Mouse (Mus musculus) embryonic facial prominence, embryonic 13.5 days (tissue): ENCODE results near the gene Desi1. TPM values are rescaled to one million over a fixed set of nuclear protein-coding genes. Genes with fewer than 3 reads are reported as not detected.
"Not testable (repeated sequence)": the region's sequence is repeated elsewhere in the genome, so short reads cannot be mapped to it uniquely, and the experiment has no call there.

Experiments used
- ATAC-seq: fragments of 200-750 bp; cut with Nextera tagmentation; 2 replicates; pipeline ENCODE4 v1.8.0; 2017; ENCODE audit warnings: low read depth; ENCODE audit not compliant: insufficient number of reproducible peaks, insufficient read depth, low FRiP score, low TSS enrichment
- H3K27ac ChIP-seq: fragments of 300-500 bp; sonication (generic); 2 replicates; pipeline ENCODE4 v1.5.1; 2015; ENCODE audit warnings: moderate library complexity, mild to moderate bottlenecking, inconsistent platforms
- H3K27me3 ChIP-seq: fragments of 300-500 bp; sonication (generic); 2 replicates; pipeline ENCODE4 v1.6.1; 2015; ENCODE audit warnings: mild to moderate bottlenecking, inconsistent platforms
- H3K36me3 ChIP-seq: fragments of 300-500 bp; sonication (generic); 2 replicates; pipeline ENCODE4 v1.6.1; 2015; ENCODE audit warnings: mild to moderate bottlenecking, inconsistent platforms
- H3K4me1 ChIP-seq: fragments of 300-500 bp; sonication (generic); 2 replicates; pipeline ENCODE4 v1.6.1; 2015; ENCODE audit warnings: inconsistent platforms
- H3K4me2 ChIP-seq: fragments of 300-500 bp; sonication (generic); 2 replicates; pipeline ENCODE4 v1.6.1; 2015; ENCODE audit warnings: moderate library complexity, mild to moderate bottlenecking, inconsistent platforms
- H3K4me3 ChIP-seq: fragments of 300-500 bp; sonication (generic); 2 replicates; pipeline ENCODE4 v1.5.1; 2015; ENCODE audit warnings: mild to moderate bottlenecking, inconsistent platforms
- H3K9ac ChIP-seq: fragments of 300-500 bp; sonication (generic); 2 replicates; pipeline ENCODE4 v1.6.1; 2015; ENCODE audit warnings: mild to moderate bottlenecking, inconsistent platforms
- H3K9me3 ChIP-seq: fragments of 300-500 bp; sonication (generic); 2 replicates; pipeline ENCODE4 v1.6.1; 2016; ENCODE audit warnings: inconsistent platforms
- WGBS: fragments of 180-500 bp; shearing (Covaris S2); methylation state at CpG from one replicate; pipeline ENCODE4 v1.1.7; 2015; ENCODE audit warnings: mixed read lengths; 5-methylcytosine and 5-hydroxymethylcytosine counted together
- polyA plus RNA-seq: library from polyadenylated mRNA; unstranded; fragments of >200 nt; fragmentation: Nextera tagmentation; extraction: Ambion mirVana; gene quantifications from 2 replicates; pipeline ENCODE4 v1.2.1, GENCODE M21; 2015

The Desi1 gene
- polyA plus RNA-seq, 1 experiment from 2014 or later = 28.6 TPM

DNA sequence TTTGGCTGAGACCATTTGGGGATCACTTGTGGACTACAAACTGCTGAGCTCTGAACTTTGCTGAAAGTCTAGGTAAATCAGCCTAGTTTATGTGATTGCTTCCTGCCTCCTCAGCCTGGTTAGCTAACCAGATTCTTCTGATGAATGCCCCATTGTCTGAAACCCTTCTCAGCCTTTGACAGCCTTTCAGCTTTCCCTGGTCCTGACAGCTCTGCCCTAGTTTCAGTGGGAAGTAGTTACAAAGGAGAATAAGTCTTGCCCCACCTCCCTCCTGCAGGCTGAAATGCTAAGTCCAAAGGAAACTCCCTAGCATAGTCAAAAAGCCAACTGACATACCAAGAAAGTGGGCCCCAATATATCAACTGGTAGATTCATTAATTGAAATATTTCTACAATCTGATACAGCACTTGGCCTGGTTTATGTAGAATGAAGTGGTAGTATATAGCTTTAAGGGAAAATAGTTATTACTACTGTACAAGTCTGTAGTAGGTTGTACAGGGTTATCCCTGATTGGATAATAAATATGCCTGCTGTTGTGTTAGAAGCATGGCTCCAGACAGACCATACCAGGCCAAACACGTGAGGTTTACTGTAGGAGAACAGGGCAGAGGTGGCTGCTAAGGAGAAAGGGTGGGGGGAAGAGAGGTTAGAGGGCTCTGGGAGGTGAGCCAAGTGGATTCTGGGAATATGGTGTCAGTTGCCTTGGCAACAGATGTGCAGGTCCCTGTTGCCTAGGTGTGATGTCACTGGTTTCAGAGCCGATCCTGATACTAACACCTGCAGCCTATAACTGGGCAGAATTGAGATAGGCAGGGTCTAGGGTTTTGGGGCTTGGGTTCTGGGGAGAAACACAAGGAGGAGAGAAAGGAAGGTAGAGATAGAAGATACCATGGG is 48.1 kb downstream of the Desi1 start:
- Histone ChIP-seq H3K27ac (no peak overlapping the region), H3K27me3 (no peaks in the 10 kb centered on the region), H3K4me2 (no peak overlapping the region), H3K4me3 (no peak overlapping the region), H3K36me3 (no peaks in the 10 kb centered on the region), H3K9ac (no peak overlapping the region), H3K4me1 (no peaks in the 10 kb centered on the region), H3K9me3 (no peaks in the 10 kb centered on the region)
- WGBS = 57% methylated on average over 2 of the region's 2 CpGs
- no peak for ATAC-seq

DNA sequence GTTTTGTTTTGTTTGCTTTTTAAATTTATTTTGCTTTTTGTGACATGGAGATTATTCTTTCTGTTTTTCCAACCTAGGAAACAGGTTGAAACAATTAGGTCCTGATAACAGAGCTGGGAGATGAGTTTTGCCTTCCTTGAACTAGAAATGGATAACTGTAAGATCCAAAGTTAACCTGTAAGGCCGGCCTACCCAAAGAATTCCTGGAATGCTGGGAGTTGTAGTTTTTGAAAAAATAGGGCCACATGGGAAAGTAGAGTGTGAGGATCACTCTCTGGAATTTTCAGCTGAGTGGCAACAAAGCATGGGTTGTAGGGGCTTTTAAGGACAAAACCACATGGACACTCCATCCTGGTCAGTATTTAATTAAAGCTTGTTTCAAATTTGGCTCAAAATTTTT is 51.5 kb downstream of the Desi1 start:
- no peak for ATAC-seq
- 40% methylated on average over 1 of the region's 1 CpGs for WGBS
- no peak overlapping the region for H3K9ac ChIP-seq

GRCm38 (mm10) chr15:81980321-81980720 is 53.3 kb downstream of the Desi1 start, which contains the start of gene 1700029P11Rik:
1700029P11Rik (plus strand) TSS chr15:81980540.
- H3K9me3 ChIP-seq = no peaks in the 10 kb centered on the region
- H3K27me3 ChIP-seq = no peaks in the 10 kb centered on the region
- no peak within 1 kb of the TSS for H3K4me3 ChIP-seq
- no peak within 1 kb of the TSS for H3K4me2 ChIP-seq
- no peak within 1 kb of the TSS for H3K9ac ChIP-seq
- no peak within 1 kb of the TSS for H3K27ac ChIP-seq
- WGBS = 93% methylated on average over 23 of the region's 23 CpGs
- no peak for ATAC-seq
- no peaks in the 10 kb centered on the region for H3K4me1 ChIP-seq
- H3K36me3 ChIP-seq = no peaks in the 10 kb centered on the region

More for the DNA sequence above, 51.5 kb downstream of the Desi1 start:
- H3K36me3 ChIP-seq = no peaks in the 10 kb centered on the region
- H3K4me1 ChIP-seq = no peaks in the 10 kb centered on the region
- H3K4me2 ChIP-seq = no peak overlapping the region
- no peak overlapping the region for H3K4me3 ChIP-seq
- H3K9me3 ChIP-seq = no peaks in the 10 kb centered on the region
- no peak overlapping the region for H3K27ac ChIP-seq
- no peaks in the 10 kb centered on the region for H3K27me3 ChIP-seq

- H3K9me3 ChIP-seq, ATAC-seq, H3K9ac ChIP-seq, H3K27ac ChIP-seq, H3K36me3 ChIP-seq, H3K4me2 ChIP-seq, H3K4me1 ChIP-seq, H3K4me3 ChIP-seq, H3K27me3 ChIP-seq: not testable (repeated sequence)
- whole genome bisulfite sequencing = 91% methylated on average over 8 of the region's 8 CpGs
Observed at GRCm38 (mm10) chr15:81975156-81975555, 58.5 kb downstream of the Desi1 start.

DNA sequence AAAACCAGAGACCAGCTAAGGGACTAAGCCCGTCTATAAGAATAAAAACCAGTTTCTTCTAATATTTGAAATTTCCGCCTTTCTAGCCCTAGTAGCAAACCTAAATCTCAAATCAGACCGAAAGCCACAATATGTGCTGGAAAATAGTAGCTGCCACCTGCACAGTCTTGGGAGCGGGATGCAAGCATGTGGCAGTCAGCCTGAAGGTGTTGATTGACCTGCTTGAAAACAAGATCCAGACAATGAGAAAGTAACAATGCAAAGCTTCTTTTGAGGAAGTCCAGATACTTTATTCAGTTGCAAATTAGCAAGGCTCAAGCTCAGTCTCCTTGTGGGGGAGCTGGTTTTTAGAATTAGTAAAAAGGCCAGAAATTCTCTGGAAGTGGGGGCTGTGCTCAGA is 63.2 kb downstream of the Desi1 start:
- not testable (repeated sequence) for ATAC-seq, H3K4me3 ChIP-seq, H3K9me3 ChIP-seq, H3K9ac ChIP-seq, H3K27me3 ChIP-seq, H3K4me1 ChIP-seq, H3K4me2 ChIP-seq, H3K36me3 ChIP-seq, H3K27ac ChIP-seq
- WGBS = 90% methylated on average over 4 of the region's 4 CpGs

DNA sequence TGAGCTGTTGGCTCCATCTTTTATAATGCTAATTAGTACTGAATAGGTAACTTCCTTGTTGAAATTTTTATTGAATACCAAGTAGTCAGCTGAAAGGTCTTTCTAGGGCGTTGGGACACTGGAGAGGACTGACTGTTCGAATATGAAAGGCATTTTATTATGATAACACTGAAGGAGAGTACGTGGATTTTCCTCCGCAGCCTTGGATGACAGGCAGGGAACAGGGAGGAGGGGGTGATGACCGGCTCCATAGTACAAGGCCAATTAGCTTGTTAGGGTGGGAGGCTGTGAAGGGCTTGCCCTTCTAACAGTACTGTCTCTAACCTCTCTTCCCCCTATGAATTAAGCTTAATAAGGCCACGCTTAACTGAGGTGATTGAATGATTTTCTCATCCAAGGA is 64.0 kb downstream of the Desi1 start:
- not testable (repeated sequence) for H3K4me3 ChIP-seq, H3K9me3 ChIP-seq, H3K27me3 ChIP-seq, H3K4me2 ChIP-seq, ATAC-seq, H3K9ac ChIP-seq, H3K27ac ChIP-seq, H3K4me1 ChIP-seq, H3K36me3 ChIP-seq
- WGBS = 73% methylated on average over 6 of the region's 6 CpGs

DNA sequence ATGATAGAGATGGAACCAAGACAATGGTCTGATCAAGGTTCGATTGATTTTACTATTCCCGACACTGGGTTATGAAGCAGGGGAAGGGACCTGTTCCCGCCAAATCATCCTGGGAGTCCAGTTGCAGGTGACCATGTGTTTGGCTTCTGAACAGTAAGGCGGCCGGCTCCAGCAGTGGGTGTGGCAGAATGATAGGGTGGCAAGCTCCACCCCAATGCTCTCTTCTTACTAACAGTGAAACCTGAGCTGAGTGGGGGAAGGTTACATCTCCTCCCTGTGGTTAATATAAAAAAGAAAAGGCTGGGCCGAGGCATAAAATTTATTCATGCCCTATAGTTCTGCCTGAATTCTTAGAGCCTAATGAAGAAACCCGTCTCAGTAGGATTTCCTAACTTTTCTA is 64.5 kb downstream of the Desi1 start:
- ATAC-seq = no peak
- Histone ChIP-seq H3K9ac (no peak overlapping the region), H3K4me3 (no peak overlapping the region), H3K27ac (no peak overlapping the region), H3K4me1 (peaks cover 6% of the 10 kb centered on the region; the same call in 1 of the 2 replicates), H3K4me2 (no peak overlapping the region), H3K36me3 (no peaks in the 10 kb centered on the region), H3K27me3 (no peaks in the 10 kb centered on the region), H3K9me3 (peaks cover 5% of the 10 kb centered on the region)
- 50% methylated on average over 7 of the region's 7 CpGs for WGBS

DNA sequence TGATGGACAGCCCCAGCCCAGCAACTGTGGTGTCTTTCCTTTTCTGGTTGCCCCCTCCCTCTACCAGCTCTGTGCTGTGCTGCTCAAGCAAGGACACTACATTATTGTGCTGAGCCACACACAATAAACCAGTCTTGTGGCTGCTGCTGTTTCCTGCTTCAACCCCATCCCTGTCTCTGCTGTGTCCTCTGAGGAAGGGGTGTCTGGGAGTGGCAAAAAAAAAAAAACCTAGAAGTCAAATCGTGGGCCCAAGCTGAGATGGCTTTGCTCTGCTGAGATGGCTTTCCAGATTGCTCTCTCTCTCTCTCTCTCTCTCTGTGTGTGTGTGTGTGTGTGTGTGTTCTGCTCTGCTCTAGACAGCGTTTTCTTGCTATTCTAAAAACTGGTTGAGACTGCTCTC is 65.2 kb downstream of the Desi1 start:
- Histone ChIP-seq H3K9ac (no peak overlapping the region), H3K4me3 (no peak overlapping the region), H3K9me3 (peaks cover 5% of the 10 kb centered on the region), H3K27ac (peak overlapping the region; percentile 4; the same call in 1 of the 2 replicates), H3K27me3 (no peaks in the 10 kb centered on the region), H3K4me2 (no peak overlapping the region), H3K36me3 (no peaks in the 10 kb centered on the region), H3K4me1 (peaks cover 6% of the 10 kb centered on the region; the same call in 1 of the 2 replicates)
- no peak for ATAC-seq
- WGBS = 48% methylated on average over 2 of the region's 2 CpGs

DNA sequence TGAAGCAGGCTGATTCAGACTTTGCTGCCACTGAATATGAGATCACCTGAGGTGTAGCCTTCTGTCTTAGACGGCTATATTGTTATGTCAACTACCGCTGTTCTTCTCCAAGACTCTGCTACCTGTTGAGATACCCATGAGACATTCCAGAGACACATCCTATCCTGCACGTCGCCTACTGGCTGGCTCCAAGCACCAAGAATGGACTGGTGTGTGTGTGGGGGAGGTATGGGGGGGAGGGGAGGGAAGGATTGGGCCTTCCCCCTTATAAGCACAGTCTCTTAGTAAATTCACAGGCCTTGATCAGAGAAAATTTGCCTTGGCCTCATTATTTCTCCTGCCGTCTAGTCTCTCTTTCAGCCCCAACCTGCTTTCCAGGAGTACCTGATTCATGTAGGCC is 65.8 kb downstream of the Desi1 start:
- H3K36me3 ChIP-seq = no peaks in the 10 kb centered on the region
- ATAC-seq = no peak
- H3K27me3 ChIP-seq = no peaks in the 10 kb centered on the region
- no peak overlapping the region for H3K4me2 ChIP-seq
- WGBS = 89% methylated on average over 5 of the region's 5 CpGs
- peaks cover 6% of the 10 kb centered on the region; the same call in 1 of the 2 replicates for H3K4me1 ChIP-seq
- H3K9me3 ChIP-seq = peaks cover 5% of the 10 kb centered on the region; the same call in 1 of the 2 replicates
- no peak overlapping the region for H3K9ac ChIP-seq
- H3K27ac ChIP-seq = no peak overlapping the region
- no peak overlapping the region for H3K4me3 ChIP-seq

GRCm38 (mm10) chr15:81966062-81966829 is 67.4 kb downstream of the Desi1 start:
- Histone ChIP-seq H3K36me3 (no peaks in the 10 kb centered on the region), H3K27me3 (no peaks in the 10 kb centered on the region), H3K27ac (no peak overlapping the region), H3K4me3 (no peak overlapping the region), H3K4me2 (no peak overlapping the region), H3K9me3 (no peaks in the 10 kb centered on the region), H3K4me1 (peaks cover 6% of the 10 kb centered on the region; the same call in 1 of the 2 replicates), H3K9ac (no peak overlapping the region)
- WGBS = 82% methylated on average over 13 of the region's 14 CpGs
- no peak for ATAC-seq

GRCm38 (mm10) chr15:81964980-81965545 is 68.6 kb downstream of the Desi1 start:
- no peak overlapping the region for H3K4me2 ChIP-seq
- peaks cover 6% of the 10 kb centered on the region; the same call in 1 of the 2 replicates for H3K4me1 ChIP-seq
- no peaks in the 10 kb centered on the region for H3K27me3 ChIP-seq
- no peaks in the 10 kb centered on the region for H3K36me3 ChIP-seq
- no peaks in the 10 kb centered on the region for H3K9me3 ChIP-seq
- H3K4me3 ChIP-seq = no peak overlapping the region
- WGBS = 52% methylated on average over 4 of the region's 4 CpGs
- H3K9ac ChIP-seq = no peak overlapping the region
- no peak overlapping the region for H3K27ac ChIP-seq
- ATAC-seq = no peak
